Mouse (Mus musculus) stomach, embryonic 16.5 days (tissue): ENCODE measurements at regions not wholly inside any gene's neighbourhood (a gene's known extent, or its start where the extent isn't known, plus 50 kb on each side); places are given as distances from the start of the nearest gene placed in this dataset.

Source experiments
- ATAC-seq: fragments of 200-750 bp; cut with Nextera tagmentation; 2 replicates; pipeline ENCODE4 v1.8.0; 2017; ENCODE audit warnings: moderate number of reproducible peaks, moderate TSS enrichment; ENCODE audit not compliant: insufficient read depth, low FRiP score
- H3K27ac ChIP-seq: fragments of 300-500 bp; sonication (generic); 2 replicates; pipeline ENCODE4 v1.5.1; 2014; ENCODE audit warnings: low read length
- H3K27me3 ChIP-seq: fragments of 300-500 bp; sonication (generic); 2 replicates; pipeline ENCODE4 v1.6.1; 2014; ENCODE audit warnings: low read length, control low read depth, mixed read lengths; ENCODE audit not compliant: control insufficient read depth, insufficient read depth
- H3K36me3 ChIP-seq: fragments of 300-500 bp; sonication (generic); 2 replicates; pipeline ENCODE4 v1.6.1; 2014; ENCODE audit warnings: low read length; ENCODE audit not compliant: control insufficient read depth, insufficient read depth
- H3K4me1 ChIP-seq: fragments of 300-500 bp; sonication (generic); 2 replicates; pipeline ENCODE4 v1.6.1; 2014; ENCODE audit warnings: low read length, control low read depth, mixed read lengths; ENCODE audit not compliant: control insufficient read depth, insufficient read depth
- H3K4me2 ChIP-seq: fragments of 300-500 bp; sonication (generic); 2 replicates; pipeline ENCODE4 v1.6.1; 2014; ENCODE audit warnings: low read depth, low read length, mixed read lengths
- H3K4me3 ChIP-seq: fragments of 300-500 bp; sonication (generic); replicated peaks from 2 replicates; pipeline ENCODE4 v1.5.1; 2014; ENCODE audit warnings: mild to moderate bottlenecking, low read length
- H3K9ac ChIP-seq: fragments of 300-500 bp; sonication (generic); 2 replicates; pipeline ENCODE4 v1.6.1; 2014; ENCODE audit warnings: low read length
- H3K9me3 ChIP-seq: fragments of 300-500 bp; sonication (generic); replicated peaks from 2 replicates; pipeline ENCODE4 v1.6.1; 2016; ENCODE audit warnings: low read length, control low read depth; ENCODE audit not compliant: control insufficient read depth
- WGBS: fragments of 180-500 bp; shearing (Covaris S2); extraction: QIAGEN DNeasy Blood & Tissue Kit; methylation state at CpG from one replicate; pipeline ENCODE4 v1.1.7; 2014; 5-methylcytosine and 5-hydroxymethylcytosine counted together

DNA sequence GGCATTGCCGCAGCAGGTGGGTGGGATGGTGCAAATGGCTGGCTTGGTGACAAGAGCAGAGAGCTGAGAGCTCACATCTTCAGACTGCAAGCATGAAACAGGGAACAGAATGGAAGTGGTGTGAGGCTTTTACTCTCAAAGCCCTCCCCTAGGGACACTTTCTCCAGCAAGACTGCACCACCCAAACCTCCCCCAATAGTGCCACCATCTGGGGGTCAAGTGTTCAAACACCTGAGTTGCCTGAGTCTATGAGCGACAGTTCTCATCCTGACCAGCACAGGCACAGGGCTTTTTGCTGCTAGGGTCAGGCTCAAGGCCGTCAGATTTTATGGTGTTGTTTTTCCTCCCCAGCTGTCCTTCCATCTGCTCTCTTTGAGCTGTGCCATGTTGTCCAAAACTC, 337.9 kb upstream of the Eif4g2 start:
- H3K27me3 ChIP-seq: no peaks in the 10 kb centered on the region
- ATAC-seq: no peak
- 88% methylated on average over 3 of the region's 3 CpGs for WGBS

GRCm38 (mm10) chr7:111417735-111418134, 334.9 kb upstream of the Eif4g2 start:
- no peak overlapping the region for H3K27ac ChIP-seq
- no peak overlapping the region for H3K4me3 ChIP-seq
- H3K4me1 ChIP-seq: no peaks in the 10 kb centered on the region
- WGBS: 32% methylated on average over 3 of the region's 3 CpGs
- ATAC-seq: no peak
- no peak overlapping the region for H3K4me2 ChIP-seq
- no peaks in the 10 kb centered on the region for H3K9me3 ChIP-seq
- no peaks in the 10 kb centered on the region for H3K36me3 ChIP-seq
- no peaks in the 10 kb centered on the region for H3K27me3 ChIP-seq
- H3K9ac ChIP-seq: no peak overlapping the region

More for the DNA sequence above, 337.9 kb upstream of the Eif4g2 start:
- Histone ChIP-seq H3K4me1 (no peaks in the 10 kb centered on the region), H3K9me3 (no peaks in the 10 kb centered on the region), H3K4me2 (no peak overlapping the region), H3K27ac (no peak overlapping the region), H3K4me3 (no peak overlapping the region), H3K36me3 (no peaks in the 10 kb centered on the region), H3K9ac (no peak overlapping the region)

DNA sequence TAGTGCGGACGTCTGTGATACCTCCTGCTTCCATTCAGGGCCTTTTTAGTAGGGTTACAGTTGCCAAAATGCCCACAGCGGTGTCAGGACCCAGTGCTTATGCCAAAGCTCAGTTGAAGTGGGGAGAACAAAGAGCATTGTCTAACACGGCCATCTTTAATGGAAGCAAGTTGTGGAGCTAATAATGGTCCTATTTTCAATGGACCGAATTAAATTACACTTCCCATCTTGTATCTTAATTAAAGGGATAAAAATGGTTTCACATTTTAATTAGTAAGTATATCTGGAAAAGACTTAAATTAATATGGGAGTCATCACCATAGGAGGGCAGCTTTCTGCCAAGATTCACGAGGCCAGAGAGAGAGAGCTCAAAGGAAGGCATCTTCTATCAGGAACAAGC, 333.2 kb upstream of the Eif4g2 start:
- no peaks in the 10 kb centered on the region for H3K4me1 ChIP-seq
- no peaks in the 10 kb centered on the region for H3K36me3 ChIP-seq
- no peak for ATAC-seq
- no peak overlapping the region for H3K27ac ChIP-seq
- no peak overlapping the region for H3K9ac ChIP-seq
- H3K4me3 ChIP-seq: no peak overlapping the region
- no peak overlapping the region for H3K4me2 ChIP-seq
- H3K27me3 ChIP-seq: no peaks in the 10 kb centered on the region
- 79% methylated on average over 6 of the region's 6 CpGs for WGBS
- no peaks in the 10 kb centered on the region for H3K9me3 ChIP-seq

DNA sequence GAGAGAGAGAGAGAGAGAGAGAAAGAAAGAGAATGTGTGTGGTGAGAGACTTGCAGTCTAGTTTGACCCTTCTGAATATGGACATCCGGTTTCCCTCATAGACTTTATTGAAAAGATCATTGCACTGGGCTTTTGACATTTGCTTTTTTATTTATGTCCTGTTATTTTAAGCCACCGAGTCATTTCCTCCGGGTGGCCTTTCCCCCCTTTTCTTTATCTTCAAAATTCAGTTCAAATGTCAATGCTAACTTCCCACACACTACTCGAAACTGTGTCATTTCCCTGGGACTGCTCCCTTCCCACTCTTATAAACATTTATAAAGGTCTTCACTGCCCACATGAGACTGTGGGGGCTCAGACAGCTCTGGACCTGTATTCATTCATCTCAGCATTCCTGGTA, 330.9 kb upstream of the Eif4g2 start:
- ATAC-seq: no peak
- H3K9ac ChIP-seq: no peak overlapping the region
- H3K4me3 ChIP-seq: no peak overlapping the region
- no peak overlapping the region for H3K4me2 ChIP-seq
- 45% methylated on average over 4 of the region's 4 CpGs for WGBS
- H3K9me3 ChIP-seq: no peaks in the 10 kb centered on the region
- no peaks in the 10 kb centered on the region for H3K36me3 ChIP-seq
- H3K4me1 ChIP-seq: no peaks in the 10 kb centered on the region
- H3K27ac ChIP-seq: no peak overlapping the region
- no peaks in the 10 kb centered on the region for H3K27me3 ChIP-seq

DNA sequence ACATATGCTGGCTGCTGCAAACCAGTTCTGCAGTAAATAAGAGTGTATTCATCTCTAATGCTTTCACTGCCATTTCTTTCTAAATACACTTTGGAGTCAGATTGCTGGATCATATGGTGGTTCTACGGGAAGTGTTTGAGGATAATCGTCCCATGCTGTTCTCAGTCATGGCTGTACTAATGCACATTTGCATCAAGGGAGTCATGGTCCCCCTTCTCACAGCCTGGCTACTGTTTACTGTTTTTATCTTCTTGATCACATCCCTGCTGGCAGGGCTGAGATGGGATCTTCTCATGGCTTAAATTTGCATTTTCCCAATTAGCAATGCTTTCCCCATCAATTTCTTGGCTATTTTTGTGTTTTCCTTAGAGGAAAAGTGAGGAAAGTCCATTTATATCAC, 330.1 kb upstream of the Eif4g2 start:
- no peak for ATAC-seq
- Histone ChIP-seq H3K4me3 (no peak overlapping the region), H3K4me1 (no peaks in the 10 kb centered on the region), H3K27ac (no peak overlapping the region), H3K4me2 (no peak overlapping the region), H3K9me3 (no peaks in the 10 kb centered on the region), H3K36me3 (no peaks in the 10 kb centered on the region), H3K9ac (no peak overlapping the region), H3K27me3 (no peaks in the 10 kb centered on the region)
- 75% methylated on average over 2 of the region's 2 CpGs for WGBS

- ATAC-seq: no peak
- no peaks in the 10 kb centered on the region for H3K36me3 ChIP-seq
- 80% methylated on average over 5 of the region's 5 CpGs for WGBS
- H3K9ac ChIP-seq: no peak overlapping the region
- no peak overlapping the region for H3K4me3 ChIP-seq
- no peak overlapping the region for H3K27ac ChIP-seq
- H3K4me1 ChIP-seq: no peaks in the 10 kb centered on the region
- H3K9me3 ChIP-seq: no peaks in the 10 kb centered on the region
- no peaks in the 10 kb centered on the region for H3K27me3 ChIP-seq
- no peak overlapping the region for H3K4me2 ChIP-seq
Measured at GRCm38 (mm10) chr7:111411386-111411960, 328.6 kb upstream of the Eif4g2 start.

DNA sequence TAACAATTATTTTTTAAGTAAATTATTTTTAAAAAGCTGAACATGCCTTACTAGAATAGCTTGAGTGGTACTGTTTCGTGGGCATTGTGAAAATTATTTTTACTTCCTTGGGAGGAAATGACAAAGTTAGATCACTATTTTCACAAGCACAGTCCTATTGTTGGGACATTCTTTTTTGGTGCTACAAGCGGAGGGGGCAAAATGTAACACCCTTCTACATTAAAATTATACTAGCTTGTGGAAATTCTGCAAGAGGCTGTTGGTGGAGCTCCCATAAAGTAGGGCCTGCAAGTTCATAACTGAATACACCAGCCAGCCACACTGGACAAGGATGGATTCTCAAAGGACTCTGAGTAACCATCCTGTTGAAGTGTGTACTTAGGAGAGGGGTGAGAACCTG, 313.1 kb upstream of the Eif4g2 start:
- Histone ChIP-seq H3K36me3 (no peaks in the 10 kb centered on the region), H3K4me2 (no peak overlapping the region), H3K27me3 (no peaks in the 10 kb centered on the region), H3K4me1 (no peaks in the 10 kb centered on the region), H3K27ac (no peak overlapping the region), H3K9ac (no peak overlapping the region), H3K4me3 (no peak overlapping the region), H3K9me3 (no peaks in the 10 kb centered on the region)
- no peak for ATAC-seq
- WGBS: 88% methylated on average over 2 of the region's 2 CpGs

GRCm38 (mm10) chr7:111395111-111395510, 312.3 kb upstream of the Eif4g2 start:
- H3K27me3 ChIP-seq: no peaks in the 10 kb centered on the region
- 78% methylated on average over 6 of the region's 6 CpGs for WGBS
- H3K9ac ChIP-seq: no peak overlapping the region
- no peaks in the 10 kb centered on the region for H3K4me1 ChIP-seq
- H3K4me3 ChIP-seq: no peak overlapping the region
- no peak overlapping the region for H3K27ac ChIP-seq
- H3K36me3 ChIP-seq: no peaks in the 10 kb centered on the region
- ATAC-seq: no peak
- no peaks in the 10 kb centered on the region for H3K9me3 ChIP-seq
- no peak overlapping the region for H3K4me2 ChIP-seq

DNA sequence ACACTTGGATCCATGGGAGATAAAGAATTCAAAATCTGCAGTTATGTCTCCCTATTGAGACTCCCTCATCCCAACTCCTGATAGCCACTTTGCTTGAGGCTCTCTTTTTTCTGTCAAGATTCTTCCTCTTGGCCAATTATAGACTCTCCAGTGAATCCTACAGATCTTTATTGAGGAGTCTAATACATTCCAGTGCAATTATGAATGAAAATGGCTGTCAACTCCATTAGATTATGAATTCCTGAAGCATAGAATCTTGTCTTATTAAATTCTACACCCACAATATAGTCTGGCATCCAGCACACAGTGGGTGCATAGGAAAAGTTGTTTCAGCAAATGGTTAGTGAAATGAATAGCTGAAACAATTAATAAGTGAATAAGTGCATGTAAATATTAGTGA, 311.0 kb upstream of the Eif4g2 start:
- no peak for ATAC-seq
- Histone ChIP-seq H3K27ac (no peak overlapping the region), H3K4me1 (no peaks in the 10 kb centered on the region), H3K4me2 (no peak overlapping the region), H3K4me3 (no peak overlapping the region), H3K9me3 (no peaks in the 10 kb centered on the region), H3K27me3 (no peaks in the 10 kb centered on the region), H3K9ac (no peak overlapping the region), H3K36me3 (no peaks in the 10 kb centered on the region)

DNA sequence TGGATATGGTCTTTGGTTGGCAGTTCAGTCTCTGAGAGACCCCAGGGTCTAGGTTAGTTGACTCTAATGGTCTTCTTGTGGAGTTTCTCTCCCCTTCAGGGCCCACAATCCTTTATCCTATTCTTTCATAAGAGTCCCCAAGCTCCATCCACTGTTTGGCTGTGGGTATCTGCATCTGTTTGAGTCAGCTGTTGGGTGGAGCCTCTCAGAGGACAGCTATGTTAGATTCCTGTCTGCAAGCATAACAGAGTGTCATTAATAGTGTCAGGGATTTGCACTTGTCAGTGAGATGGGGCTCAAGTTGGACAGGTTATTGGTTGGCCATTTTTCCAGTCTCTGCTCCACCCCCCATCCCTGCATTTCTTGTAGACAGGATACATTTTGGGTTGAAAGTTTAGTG, 306.9 kb upstream of the Eif4g2 start:
- Histone ChIP-seq H3K9ac (no peak overlapping the region), H3K4me1 (no peaks in the 10 kb centered on the region), H3K27ac (no peak overlapping the region), H3K36me3 (no peaks in the 10 kb centered on the region), H3K4me2 (no peak overlapping the region), H3K4me3 (no peak overlapping the region), H3K9me3 (no peaks in the 10 kb centered on the region), H3K27me3 (no peaks in the 10 kb centered on the region)
- ATAC-seq: no peak
